Mouse (Mus musculus): Measurements from ENCODE around the gene Rpl19. TPM values are rescaled to one million over a fixed set of nuclear protein-coding genes. Genes with fewer than 3 reads are reported as not detected.

Rpl19 gene
- polyA plus RNA-seq, 1 experiment from 2014 or later = 1,159 TPM

DNA sequence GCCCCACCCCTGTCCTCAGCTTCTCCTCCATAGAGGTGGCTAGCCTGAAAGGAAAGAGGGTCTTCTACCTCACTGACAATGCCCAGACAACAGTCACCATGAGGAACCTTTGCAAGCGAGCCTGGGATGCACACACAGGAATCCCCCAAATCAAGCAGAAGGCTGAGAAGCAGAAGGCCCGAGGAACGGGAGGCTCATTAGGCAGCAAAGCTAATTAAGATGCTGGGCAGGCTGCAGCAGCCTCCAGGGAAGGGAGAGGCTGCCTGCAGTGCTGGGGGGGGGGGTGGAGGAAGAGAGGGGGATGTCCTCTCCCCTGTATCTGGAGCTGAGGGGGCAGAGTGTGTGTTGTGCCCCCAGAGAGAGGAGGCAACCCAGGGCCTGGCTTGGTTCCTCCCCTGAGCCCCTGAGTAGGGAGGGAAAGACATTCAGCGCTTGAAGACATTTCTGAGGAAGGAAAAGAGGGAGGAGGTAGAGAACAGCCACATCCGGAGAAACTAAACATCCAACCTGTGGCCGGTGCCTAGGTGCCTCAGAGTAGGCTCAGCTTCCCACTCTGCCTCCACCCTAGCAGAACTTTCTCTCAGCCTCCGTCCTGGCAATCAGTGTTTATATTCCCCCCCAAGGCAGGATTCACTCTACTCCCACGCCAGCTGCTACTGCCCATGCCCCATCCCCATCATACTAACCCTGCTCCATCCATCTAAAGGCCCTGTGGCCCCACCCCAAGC, 6.5 kb upstream of the Rpl19 start:
- Histone ChIP-seq H3K36me3 (peaks cover 32% of the 10 kb centered on the region), H3K4me3 (peak overlapping the region; percentile 38), H3K27ac (replicated peaks) (peak overlapping the region; percentile 70; the same call in 1 of the 2 replicates), H3K27me3 (ENCODE audit: low read depth, poor library complexity, severe bottlenecking) (peaks cover 34% of the 10 kb centered on the region), H3K9me3 (replicated peaks) (no peaks in the 10 kb centered on the region), H3K4me1 (peaks cover 68% of the 10 kb centered on the region)
- DNase-seq (ENCODE audit: low spot score) = no peak
- 42% methylated on average over 8 of the region's 8 CpGs for WGBS

DNA sequence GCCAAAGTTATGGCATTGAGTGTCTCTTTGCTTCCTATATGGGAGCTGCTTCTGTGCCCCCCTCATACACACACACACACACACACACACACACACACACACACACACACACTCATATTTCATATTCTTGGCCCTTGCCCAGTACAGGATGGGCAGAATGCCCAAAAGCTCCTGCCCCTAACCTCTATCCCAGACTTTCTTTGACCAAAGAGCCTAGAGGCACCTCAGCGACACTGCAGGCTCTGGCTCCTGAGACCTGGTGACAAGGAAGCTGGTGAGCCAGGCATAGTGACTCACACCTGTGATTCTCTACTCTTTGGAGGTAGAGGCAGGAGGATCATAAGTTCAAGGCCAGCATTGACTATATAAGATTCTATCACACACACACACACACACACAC, 5.8 kb upstream of the Rpl19 start:
- no peak overlapping the region for H3K27ac ChIP-seq (replicated peaks)
- DNase-seq (ENCODE audit: low spot score) = no peak

DNA sequence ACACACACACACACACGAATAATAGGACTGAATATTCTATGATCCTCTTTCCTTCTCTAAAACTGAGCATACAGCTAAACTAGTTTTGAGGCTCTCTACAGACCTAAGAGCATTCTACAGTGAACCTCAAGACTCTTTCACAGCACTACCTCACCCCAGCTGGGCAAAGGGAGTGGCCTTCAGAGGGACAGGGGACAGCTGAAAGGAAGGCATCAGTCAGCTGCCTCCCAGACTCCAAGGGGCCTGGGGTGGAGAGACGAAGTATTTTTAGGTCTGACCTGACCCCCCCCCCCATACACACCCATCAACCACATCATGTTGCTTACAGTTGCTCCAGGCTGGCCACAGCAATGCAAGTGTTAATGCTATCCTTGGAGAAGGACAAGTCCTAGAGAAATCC, 5.4 kb upstream of the Rpl19 start:
- Histone ChIP-seq H3K4me3 (peak overlapping the region; percentile 84), H3K27me3 (ENCODE audit: low read depth, poor library complexity, severe bottlenecking) (peaks cover 34% of the 10 kb centered on the region), H3K4me1 (peaks cover 75% of the 10 kb centered on the region), H3K27ac (replicated peaks) (0 out of 2 replicates have a peak overlapping the region, but pooled peaks have one; percentile 96), H3K9me3 (replicated peaks) (no peaks in the 10 kb centered on the region), H3K36me3 (peaks cover 21% of the 10 kb centered on the region)
- WGBS = 50% methylated on average over 2 of the region's 2 CpGs
- DNase-seq (ENCODE audit: low spot score) = no peak

More for the DNA sequence above, 5.8 kb upstream of the Rpl19 start:
- H3K36me3 ChIP-seq = peaks cover 25% of the 10 kb centered on the region
- 60% methylated on average over 1 of the region's 1 CpGs for WGBS
- peak overlapping the region; percentile 84; the same call in 1 of the 2 replicates for H3K4me3 ChIP-seq
- no peaks in the 10 kb centered on the region for H3K9me3 ChIP-seq (replicated peaks)
- H3K4me1 ChIP-seq = peaks cover 71% of the 10 kb centered on the region
- H3K27me3 ChIP-seq (ENCODE audit: low read depth, poor library complexity, severe bottlenecking) = peaks cover 34% of the 10 kb centered on the region

DNA sequence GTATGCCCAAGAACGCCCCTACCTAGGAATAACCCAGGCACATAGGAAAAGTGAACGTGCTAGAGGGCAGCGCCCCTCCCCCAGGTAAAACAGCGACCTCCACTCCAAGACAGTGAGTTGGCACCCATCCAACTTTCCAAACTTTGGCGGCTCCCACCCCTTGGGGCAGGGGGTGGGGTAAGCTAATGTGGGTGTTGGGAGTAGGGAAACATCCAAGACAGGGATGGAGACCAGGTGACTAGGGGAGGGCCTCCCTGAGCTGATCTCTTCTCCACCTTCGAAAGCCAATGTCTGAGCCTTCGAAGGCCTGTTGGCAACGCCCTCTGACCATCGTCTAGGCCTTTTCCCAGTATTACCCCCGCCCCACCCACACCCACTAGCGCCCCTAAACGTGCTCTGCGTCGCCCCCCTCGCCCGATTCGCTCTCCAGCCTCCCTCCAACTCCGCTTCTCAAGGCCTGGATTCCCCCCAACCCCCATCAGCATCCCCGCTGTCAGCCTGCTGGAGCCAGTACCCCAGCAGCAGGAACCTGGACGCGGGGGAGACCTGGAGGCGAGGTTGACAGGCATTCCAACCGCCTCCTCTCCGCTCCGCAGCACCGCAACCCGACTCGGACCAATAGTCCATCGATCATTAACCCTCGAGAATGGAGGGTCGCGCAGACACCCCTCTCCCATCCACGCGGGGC, 4.8 kb upstream of the Rpl19 start:
- Histone ChIP-seq H3K9me3 (replicated peaks) (no peaks in the 10 kb centered on the region), H3K36me3 (peaks cover 15% of the 10 kb centered on the region), H3K27ac (replicated peaks) (peak overlapping the region; percentile 96), H3K4me3 (peak overlapping the region; percentile 84), H3K4me1 (peaks cover 75% of the 10 kb centered on the region), H3K27me3 (ENCODE audit: low read depth, poor library complexity, severe bottlenecking) (peaks cover 34% of the 10 kb centered on the region)
- WGBS = 5% methylated on average over 34 of the region's 34 CpGs
- peak; percentile 51 for DNase-seq (ENCODE audit: low spot score)

DNA sequence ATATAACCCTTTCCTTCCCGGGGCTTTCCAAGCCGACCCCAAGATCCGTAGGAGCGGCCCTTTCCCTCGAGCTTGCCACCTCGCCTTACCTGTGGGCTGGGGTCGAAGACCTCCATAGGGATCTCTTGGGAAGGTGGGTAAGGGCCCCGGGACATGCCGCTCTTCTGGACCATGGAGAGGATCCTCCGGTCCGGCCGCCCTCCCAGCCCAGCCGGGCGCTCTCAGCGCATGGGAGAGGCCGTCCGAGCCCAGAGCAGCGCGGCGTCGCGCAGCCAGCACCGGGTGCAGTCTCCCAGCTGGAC, 4.3 kb upstream of the Rpl19 start:
- H3K27me3 ChIP-seq (ENCODE audit: low read depth, poor library complexity, severe bottlenecking) = peaks cover 34% of the 10 kb centered on the region
- peak overlapping the region; percentile 96 for H3K27ac ChIP-seq (replicated peaks)
- no peaks in the 10 kb centered on the region for H3K9me3 ChIP-seq (replicated peaks)
- no peak for DNase-seq (ENCODE audit: low spot score)
- WGBS = under 1% methylated on average over 23 of the region's 23 CpGs
- H3K4me1 ChIP-seq = peaks cover 70% of the 10 kb centered on the region
- peak overlapping the region; percentile 84 for H3K4me3 ChIP-seq
- H3K36me3 ChIP-seq = peaks cover 10% of the 10 kb centered on the region

DNA sequence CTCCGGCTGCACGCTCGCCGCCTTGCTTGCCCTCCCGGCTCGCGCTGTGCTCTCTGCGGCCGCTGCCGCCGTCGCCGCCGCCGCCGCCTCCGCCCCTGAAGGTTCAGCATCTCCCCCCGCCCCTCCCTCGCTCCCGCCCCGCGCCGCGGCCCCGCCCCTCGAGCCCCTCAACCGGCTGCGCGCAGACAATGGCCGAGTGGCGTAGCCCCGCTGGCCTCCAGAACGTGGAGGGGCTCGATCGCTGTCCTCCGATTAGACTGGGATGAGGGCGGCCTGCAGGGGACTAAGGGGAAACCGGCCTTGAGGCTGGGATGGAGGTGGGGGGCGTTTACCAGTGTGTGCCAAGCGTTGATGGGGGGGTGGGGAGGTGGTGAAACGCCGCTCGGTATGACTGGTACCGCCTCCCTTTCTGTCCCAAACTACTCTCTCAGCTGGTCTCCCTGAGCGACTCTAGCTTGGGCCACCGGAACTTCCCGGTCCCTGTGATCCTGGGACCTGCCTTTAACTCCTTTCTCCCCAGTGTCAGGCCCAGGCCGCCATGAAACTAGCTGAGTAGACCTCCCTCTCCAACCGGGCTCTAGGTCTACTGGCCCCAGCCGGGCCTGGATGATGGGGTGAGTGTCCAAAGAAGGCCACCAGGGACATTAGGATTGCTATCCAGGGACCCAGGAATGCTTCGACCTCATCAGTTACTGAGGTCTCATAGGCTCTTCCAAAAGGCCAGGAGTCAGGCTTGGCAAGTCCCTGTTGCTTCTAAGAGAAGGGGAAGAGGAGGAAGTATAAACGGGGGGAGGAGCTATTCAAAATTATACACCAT, 3.7 kb upstream of the Rpl19 start, which contains the start of gene Cacnb1:
Cacnb1 (minus strand) TSS at position 480 of the 817 bp plus-strand sequence.
- under 1% methylated on average over 52 of the region's 52 CpGs for WGBS
- H3K4me1 ChIP-seq = peaks cover 71% of the 10 kb centered on the region

DNA sequence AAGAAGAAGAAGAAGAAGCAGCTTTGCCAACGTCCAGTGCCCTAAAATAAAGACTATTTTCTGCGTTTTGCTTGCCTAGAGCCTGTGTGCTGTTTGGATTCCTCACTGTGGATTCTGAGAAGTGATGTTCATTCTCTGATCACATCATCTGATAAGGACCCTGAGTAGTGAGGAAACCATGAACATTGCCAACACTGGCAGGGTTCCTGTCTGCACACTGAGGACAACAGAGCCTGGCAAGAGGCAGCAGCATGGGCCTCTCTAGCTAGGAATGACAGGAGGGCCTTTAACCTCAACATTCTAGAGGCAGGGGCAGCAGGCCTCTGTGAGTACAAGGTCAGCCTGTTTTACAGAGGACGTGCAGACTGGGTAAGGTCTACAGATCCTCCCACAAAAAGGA, 2.0 kb upstream of the Rpl19 start:
- Histone ChIP-seq H3K4me3 (no peak overlapping the region), H3K27ac (replicated peaks) (no peak overlapping the region), H3K27me3 (ENCODE audit: low read depth, poor library complexity, severe bottlenecking) (peaks cover 25% of the 10 kb centered on the region), H3K4me1 (peaks cover 67% of the 10 kb centered on the region), H3K9me3 (replicated peaks) (no peaks in the 10 kb centered on the region), H3K36me3 (peaks cover 19% of the 10 kb centered on the region)
- no peak for DNase-seq (ENCODE audit: low spot score)
- WGBS = 88% methylated on average over 3 of the region's 3 CpGs

More for the DNA sequence above, 3.7 kb upstream of the Rpl19 start, which contains the start of gene Cacnb1:
- H3K9me3 ChIP-seq (replicated peaks) = no peaks in the 10 kb centered on the region
- peaks cover 7% of the 10 kb centered on the region for H3K36me3 ChIP-seq
- peak within 1 kb of the TSS; percentile 96 for H3K27ac ChIP-seq (replicated peaks)
- peak within 1 kb of the TSS; percentile 84 for H3K4me3 ChIP-seq
- DNase-seq (ENCODE audit: low spot score) = peak; percentile 88
- peaks cover 34% of the 10 kb centered on the region for H3K27me3 ChIP-seq (ENCODE audit: low read depth, poor library complexity, severe bottlenecking)

DNA sequence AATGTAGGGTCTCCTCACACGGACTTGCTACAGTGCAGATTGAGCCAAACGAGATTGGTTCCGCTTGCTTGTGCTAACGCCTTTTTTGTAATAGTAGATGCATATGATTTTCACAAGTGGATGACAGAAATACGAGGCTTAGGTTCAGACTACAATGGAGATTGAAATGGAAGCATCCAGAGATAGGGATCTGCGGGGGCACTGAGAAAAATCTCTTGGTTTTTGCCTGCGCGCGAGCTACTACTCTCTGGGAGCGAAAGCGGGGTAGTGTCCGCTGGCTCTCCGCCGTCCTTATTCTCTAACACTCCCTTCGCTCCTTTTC, 301 bp upstream of the Rpl19 start:
- DNase-seq (ENCODE audit: low spot score) = no peak
- H3K4me3 ChIP-seq = peak overlapping the region; percentile 99
- H3K9me3 ChIP-seq (replicated peaks) = no peaks in the 10 kb centered on the region
- peaks cover 50% of the 10 kb centered on the region for H3K4me1 ChIP-seq
- H3K27me3 ChIP-seq (ENCODE audit: low read depth, poor library complexity, severe bottlenecking) = peaks cover 8% of the 10 kb centered on the region
- H3K36me3 ChIP-seq = peaks cover 36% of the 10 kb centered on the region
- H3K27ac ChIP-seq (replicated peaks) = peak overlapping the region; percentile 99
- 7% methylated on average over 15 of the region's 15 CpGs for WGBS

DNA sequence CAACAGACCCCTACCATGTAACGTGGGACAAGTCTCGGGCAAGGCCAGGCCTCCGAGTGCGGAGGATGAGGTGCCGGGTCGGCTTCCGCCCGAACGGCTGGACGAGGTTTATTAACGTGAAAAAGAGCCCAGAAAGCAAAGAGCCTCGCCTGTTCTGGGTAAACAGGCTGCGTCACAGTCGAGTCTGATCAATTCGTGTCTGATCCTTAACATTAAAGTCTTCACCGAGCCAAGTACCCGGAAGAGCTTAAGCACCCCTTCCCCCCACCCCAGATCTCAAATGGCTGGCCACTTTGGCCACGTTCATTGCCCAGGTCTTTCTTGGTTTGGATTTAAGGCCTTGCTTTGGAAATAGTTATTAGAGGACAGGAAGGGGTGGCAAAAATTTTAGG, 783 bp downstream of the Rpl19 start:
- under 1% methylated on average over 18 of the region's 18 CpGs for WGBS
- DNase-seq (ENCODE audit: low spot score) = no peak

DNA sequence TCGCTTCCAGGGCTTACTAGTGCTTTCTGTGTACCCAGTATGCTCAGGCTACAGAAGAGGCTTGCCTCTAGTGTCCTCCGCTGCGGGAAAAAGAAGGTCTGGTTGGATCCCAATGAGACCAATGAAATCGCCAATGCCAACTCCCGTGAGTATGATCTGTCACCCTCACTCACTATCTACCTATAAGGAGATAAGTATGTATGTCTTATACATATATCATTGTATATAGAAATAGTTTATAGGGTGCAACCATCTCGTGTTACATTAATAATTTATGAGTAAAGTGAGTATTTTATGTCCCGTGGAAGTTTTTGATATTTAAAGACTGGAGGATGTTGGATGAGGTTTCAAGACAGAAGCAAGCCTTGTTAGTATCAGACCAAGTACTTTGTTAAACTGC, 1.3 kb downstream of the Rpl19 start:
- Histone ChIP-seq H3K27ac (replicated peaks) (peak overlapping the region; percentile 99), H3K27me3 (ENCODE audit: low read depth, poor library complexity, severe bottlenecking) (no peaks in the 10 kb centered on the region)
- 26% methylated on average over 7 of the region's 7 CpGs for WGBS

More for the DNA sequence above, 783 bp downstream of the Rpl19 start:
- Histone ChIP-seq H3K27me3 (ENCODE audit: low read depth, poor library complexity, severe bottlenecking) (no peaks in the 10 kb centered on the region), H3K4me3 (peak overlapping the region; percentile 99), H3K9me3 (replicated peaks) (no peaks in the 10 kb centered on the region), H3K4me1 (peaks cover 41% of the 10 kb centered on the region), H3K36me3 (peaks cover 39% of the 10 kb centered on the region), H3K27ac (replicated peaks) (peak overlapping the region; percentile 99)

DNA sequence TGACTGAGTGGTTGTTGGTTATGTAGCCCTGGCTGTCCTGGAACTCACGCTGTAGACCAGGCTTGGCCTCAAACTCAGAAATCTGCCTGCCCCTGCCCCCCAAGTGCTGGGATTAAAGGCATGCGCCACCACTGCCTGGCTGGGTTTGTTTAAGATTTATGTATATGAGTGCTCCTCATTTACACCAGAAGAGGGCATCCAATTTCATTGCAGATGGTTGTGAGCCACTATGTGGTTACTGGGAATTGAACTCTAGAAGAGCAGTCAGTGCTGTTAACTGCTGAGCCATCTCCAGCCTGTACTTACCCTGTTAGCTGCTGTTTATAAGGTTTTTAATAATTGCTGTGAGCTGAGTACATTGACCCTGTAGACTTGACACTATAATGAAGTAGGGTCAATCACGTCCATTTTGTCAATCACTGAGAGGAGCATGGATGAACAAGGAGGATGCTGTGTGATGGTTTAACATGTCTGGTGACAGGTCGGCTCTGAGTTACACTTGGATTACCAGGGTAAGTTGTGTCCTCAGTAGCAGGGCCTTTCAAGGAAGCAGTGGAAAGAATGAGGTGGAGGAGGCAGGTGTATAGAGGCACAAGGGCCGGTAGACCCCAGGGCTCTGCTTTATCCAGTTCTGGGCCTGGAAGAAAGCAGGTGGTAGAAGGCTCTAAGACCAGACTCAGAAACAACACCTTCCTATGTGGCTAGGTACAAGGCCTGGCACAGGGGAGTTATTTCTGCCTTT, 4.4 kb downstream of the Rpl19 start:
- Histone ChIP-seq H3K9me3 (replicated peaks) (no peaks in the 10 kb centered on the region), H3K27me3 (ENCODE audit: low read depth, poor library complexity, severe bottlenecking) (peaks cover 16% of the 10 kb centered on the region), H3K4me3 (no peak overlapping the region), H3K27ac (replicated peaks) (no peak overlapping the region), H3K36me3 (peaks cover 39% of the 10 kb centered on the region), H3K4me1 (peaks cover 36% of the 10 kb centered on the region)
- 58% methylated on average over 5 of the region's 5 CpGs for WGBS
- DNase-seq (ENCODE audit: low spot score) = no peak

More for the DNA sequence above, 1.3 kb downstream of the Rpl19 start:
- Histone ChIP-seq H3K4me3 (peak overlapping the region; percentile 99), H3K36me3 (peaks cover 39% of the 10 kb centered on the region), H3K9me3 (replicated peaks) (no peaks in the 10 kb centered on the region), H3K4me1 (peaks cover 36% of the 10 kb centered on the region)
- DNase-seq (ENCODE audit: low spot score) = no peak

DNA sequence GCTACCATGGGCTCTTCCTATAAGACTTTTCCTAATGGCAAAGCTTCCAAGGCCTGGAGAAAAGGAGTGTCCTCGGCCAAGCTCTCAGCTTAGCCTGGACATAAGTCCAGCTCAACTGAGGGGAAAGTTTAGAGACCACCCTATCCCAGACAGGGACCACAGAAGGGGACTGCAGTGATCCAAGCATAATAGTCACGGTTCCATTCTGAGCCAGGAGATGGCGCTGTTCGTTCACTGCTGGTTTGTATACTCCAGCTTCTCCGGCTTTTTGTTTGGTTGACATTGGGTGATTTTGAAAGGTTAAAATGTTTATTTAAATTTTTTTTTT, 4.9 kb downstream of the Rpl19 start:
- WGBS = 12% methylated on average over 5 of the region's 5 CpGs
- Histone ChIP-seq H3K27me3 (ENCODE audit: low read depth, poor library complexity, severe bottlenecking) (peaks cover 21% of the 10 kb centered on the region), H3K4me3 (no peak overlapping the region), H3K9me3 (replicated peaks) (no peaks in the 10 kb centered on the region), H3K27ac (replicated peaks) (no peak overlapping the region), H3K4me1 (peaks cover 37% of the 10 kb centered on the region), H3K36me3 (peaks cover 39% of the 10 kb centered on the region)
- DNase-seq (ENCODE audit: low spot score) = peak; percentile 84
